Mouse (Mus musculus) CH12.LX (cell line): Measurements from ENCODE around the gene Fam169b.

ENCODE experiments used
- E2F4 ChIP-seq: IDR thresholded peaks from 2 replicates; pipeline ENCODE4 v1.6.1; 2011; ENCODE audit warnings: low read depth, low read length, improper control_type of control experiment; ENCODE audit not compliant: insufficient replicate concordance
- EP300 ChIP-seq: IDR thresholded peaks from 2 replicates; pipeline ENCODE4 v1.6.1; 2011; ENCODE audit warnings: low read length, improper control_type of control experiment
- MEF2A ChIP-seq: IDR thresholded peaks from 2 replicates; pipeline ENCODE4 v1.6.1; 2014; ENCODE audit warnings: low read depth, mild to moderate bottlenecking, inconsistent platforms, low read length, improper control_type of control experiment, borderline replicate concordance
- MXI1 ChIP-seq: IDR thresholded peaks from 2 replicates; pipeline ENCODE4 v1.6.1; 2011; ENCODE audit warnings: mild to moderate bottlenecking, low read depth, low read length, improper control_type of control experiment
- POLR2A ChIP-seq: IDR thresholded peaks from 2 replicates; pipeline ENCODE4 v1.6.1; 2011; ENCODE audit warnings: low read depth, mild to moderate bottlenecking, improper control_type of control experiment, low read length
- TCF12 ChIP-seq: IDR thresholded peaks from 2 replicates; pipeline ENCODE4 v1.6.1; 2014; ENCODE audit warnings: low read depth, mild to moderate bottlenecking, inconsistent platforms, low read length, improper control_type of control experiment

DNA sequence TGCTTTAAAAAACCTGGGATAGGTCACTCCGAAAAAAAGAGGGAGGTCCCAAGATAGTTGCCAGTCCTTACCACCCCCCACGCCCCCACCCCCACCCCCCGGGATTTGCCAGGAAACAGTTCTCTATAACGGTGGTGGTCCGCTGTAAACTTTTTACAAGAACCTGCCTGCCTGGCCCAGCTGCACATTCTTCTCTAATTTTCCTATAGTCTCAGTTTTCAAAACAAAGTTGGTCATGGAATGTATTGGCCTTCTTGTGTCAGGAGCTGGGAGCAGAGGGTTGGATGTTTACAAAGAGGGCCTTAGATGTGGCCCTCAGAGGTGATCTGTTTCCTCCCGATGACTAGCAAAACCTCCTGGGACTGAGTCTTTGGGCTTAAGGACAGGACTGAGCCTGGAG is 30.0 kb downstream of the Fam169b start:
- no peak for TF ChIP-seq E2F4
- TF ChIP-seq MXI1: no peak
- no peak for TF ChIP-seq POLR2A
- no peak for TF ChIP-seq EP300
- no peak for TF ChIP-seq TCF12
- no peak for TF ChIP-seq MEF2A
